Mouse (Mus musculus): Measurements from ENCODE around the gene Cd209b. TPM values are rescaled to one million over a fixed set of nuclear protein-coding genes. Genes with fewer than 3 reads are reported as not detected.

Cd209b gene
- total RNA-seq (2021), result under 1 TPM; 0.28 to 0.36 TPM

- intact Hi-C loops (cut with DNase I), result no loop called here
- no peak for DNase-seq (ENCODE audit: low spot score)
Observed at GRCm38 (mm10) chr8:3926744-3927143, at the start of gene Cd209b. Gene Cd209b, minus strand, starts transcription at chr8:3926844.

- DNase-seq (ENCODE audit: low spot score), result no peak
- intact Hi-C loops (cut with DNase I), result loop anchor here (5.0 kb wide), 1 partner anchor 239 kb away; no protein-coding TSS in a partner anchor
Observed at GRCm38 (mm10) chr8:3956037-3956436, 29.4 kb upstream of the Cd209b start.

DNA sequence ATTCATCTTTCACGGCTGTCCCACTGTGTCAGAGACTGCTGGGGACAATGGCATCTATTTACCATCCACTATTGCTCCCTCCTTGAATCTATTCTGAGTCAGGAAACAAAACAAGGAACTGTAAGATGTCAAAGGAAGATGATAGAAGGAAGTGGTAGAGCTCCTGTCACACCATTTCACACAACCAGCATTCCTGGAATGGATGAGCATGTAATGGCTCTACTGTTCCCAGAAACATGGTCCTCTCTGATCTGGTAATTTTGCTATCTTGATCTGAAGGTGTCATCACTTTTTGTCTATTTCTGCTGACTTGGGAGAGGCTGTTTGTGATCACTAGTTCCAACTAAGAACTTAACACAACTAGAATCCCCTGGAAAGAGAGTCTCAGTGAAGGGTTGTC, 28.0 kb upstream of the Cd209b start, which contains the start of gene Cd209c:
Cd209c (minus strand) TSS at position 101 of the 400 bp plus-strand sequence.
- intact Hi-C loops (cut with DNase I), result loop anchor here (5.0 kb wide), 1 partner anchor 237 kb away; no protein-coding TSS in a partner anchor
- no peak for DNase-seq (ENCODE audit: low spot score)

- DNase-seq (ENCODE audit: low spot score), result no peak
- intact Hi-C loops (cut with DNase I), result no loop called here
Observed at GRCm38 (mm10) chr8:3940023-3940422, 13.4 kb upstream of the Cd209b start.

GRCm38 (mm10) chr8:3878455-3878854, 48.2 kb downstream of the Cd209b start, which contains the start of gene Cd209d:
Gene Cd209d, minus strand, starts transcription at chr8:3878555.
- no peak for DNase-seq (ENCODE audit: low spot score)
- intact Hi-C loops (cut with DNase I), result no loop called here

GRCm38 (mm10) chr8:3876121-3876520, 50.5 kb downstream of the Cd209b start:
- intact Hi-C loops (cut with DNase I), result no loop called here
- no peak for DNase-seq (ENCODE audit: low spot score)

Other genes with a start within 250 kb of the Cd209b start
- under 1 TPM; 0.29 to 0.59 TPM for gene Fcer2a, start 232.7 kb downstream of the Cd209b start, total RNA-seq (2021)
- gene Clec4g, start 206.2 kb downstream of the Cd209b start, total RNA-seq (2021), result under 1 TPM; 0.65 to 0.67 TPM
- gene Cd209a, start 177.9 kb downstream of the Cd209b start, total RNA-seq (2021), result under 1 TPM; 0.22 to 0.42 TPM
- not detected for gene Cd209e, start 72.5 kb downstream of the Cd209b start, total RNA-seq (2021)
- gene Cd209d, start 48.3 kb downstream of the Cd209b start, total RNA-seq (2021), result not detected
- not detected for gene Cd209c, start 27.9 kb upstream of the Cd209b start, total RNA-seq (2021)
- gene Cd209f, start 179.0 kb upstream of the Cd209b start, total RNA-seq (2021), result under 1 TPM; 0.21 to 0.42 TPM
- not detected for gene Cd209g, start 207.3 kb upstream of the Cd209b start, total RNA-seq (2021)
- 10 to 100 TPM; 23.4 to 24.6 TPM for gene Evi5l, start 239.7 kb upstream of the Cd209b start, total RNA-seq (2021)

All from heart, postnatal 25 days (tissue).